Mouse (Mus musculus) MEL (cell line): ENCODE results near the gene Pomt1. TPM values are rescaled to one million over a fixed set of nuclear protein-coding genes. Genes with fewer than 3 reads are reported as not detected.

ENCODE experiments used
- DNase-seq: peaks from one replicate; pipeline ENCODE4 v3.0.0; 2011; ENCODE audit warnings: low read depth, low spot score
- H3K27ac ChIP-seq: 2 replicates; pipeline ENCODE4 v1.5.1; 2012; ENCODE audit warnings: low read depth, mild to moderate bottlenecking, control low read depth, low read length, moderate library complexity; ENCODE audit not compliant: control insufficient read depth
- H3K27me3 ChIP-seq, 2 experiments: fragments of 150-350 bp in 1 of 2; sonication (generic) in 1 of 2; 2 replicates each; pipeline ENCODE4 v1.6.1; 2012; ENCODE audit warnings: low read length in 2 of 2, mild to moderate bottlenecking in 2 of 2, improper control_type of control experiment in 1 of 2, moderate library complexity in 1 of 2; ENCODE audit not compliant: insufficient read depth in 2 of 2, control insufficient read depth in 1 of 2
- H3K36me3 ChIP-seq, 2 experiments: 2 replicates each; pipeline ENCODE4 v1.6.1; 2012 to 2014; ENCODE audit warnings: low read length in 2 of 2, improper control_type of control experiment in 1 of 2, inconsistent platforms in 1 of 2, mild to moderate bottlenecking in 1 of 2; ENCODE audit not compliant: insufficient read depth in 2 of 2, control insufficient read depth in 1 of 2
- H3K4me1 ChIP-seq, 2 experiments: fragments of 150-350 bp in 1 of 2; sonication (generic) in 1 of 2; 2 replicates each; pipeline ENCODE4 v1.6.1; 2012; ENCODE audit warnings: low read length in 2 of 2, improper control_type of control experiment in 1 of 2, mild to moderate bottlenecking in 1 of 2; ENCODE audit not compliant: insufficient read depth in 2 of 2, control insufficient read depth in 1 of 2
- H3K4me3 ChIP-seq, 2 experiments: fragments of 150-350 bp in 1 of 2; sonication (generic) in 1 of 2; 2 replicates each; pipeline ENCODE4 v1.5.1; 2012; ENCODE audit warnings: low read depth in 2 of 2, low read length in 2 of 2, mild to moderate bottlenecking in 2 of 2, moderate library complexity in 2 of 2, control low read depth in 1 of 2, improper control_type of control experiment in 1 of 2; ENCODE audit not compliant: control insufficient read depth in 1 of 2, insufficient read depth in 1 of 2
- H3K79me2 ChIP-seq: 2 replicates; pipeline ENCODE4 v1.6.1; 2012; ENCODE audit warnings: mild to moderate bottlenecking, low read length, moderate library complexity; ENCODE audit not compliant: control insufficient read depth, poor library complexity, insufficient read depth
- H3K9ac ChIP-seq: 2 replicates; pipeline ENCODE4 v1.6.1; 2012; ENCODE audit warnings: low read depth, mild to moderate bottlenecking, control low read depth, low read length, moderate library complexity; ENCODE audit not compliant: control insufficient read depth, poor library complexity, severe bottlenecking
- H3K9me3 ChIP-seq: fragments of 150-350 bp; sonication (generic); replicated peaks from 2 replicates; pipeline ENCODE4 v1.6.1; 2012; ENCODE audit warnings: mild to moderate bottlenecking, low read length, improper control_type of control experiment, moderate library complexity; ENCODE audit not compliant: insufficient read depth
- CHD2 ChIP-seq: IDR thresholded peaks from 2 replicates; pipeline ENCODE4 v1.6.1; 2011; ENCODE audit warnings: low read length, improper control_type of control experiment
- CTCF ChIP-seq, 3 experiments: IDR thresholded peaks in 2 of 3; conservative IDR thresholded peaks in 1 of 3; 2 replicates each; pipeline ENCODE4 v1.5.1; 2011 to 2012; ENCODE audit warnings: low read length in 3 of 3, low read depth in 2 of 3, mild to moderate bottlenecking in 2 of 3, improper control_type of control experiment in 1 of 3, inconsistent platforms in 1 of 3, mixed read lengths in 1 of 3, moderate library complexity in 1 of 3; ENCODE audit not compliant: control insufficient read depth in 1 of 3, insufficient read depth in 1 of 3, poor library complexity in 1 of 3, severe bottlenecking in 1 of 3
- ELF1 ChIP-seq: IDR thresholded peaks from 2 replicates; pipeline ENCODE4 v1.6.1; 2014; ENCODE audit warnings: low read depth, mild to moderate bottlenecking, inconsistent platforms, low read length, improper control_type of control experiment, moderate library complexity
- ETS1 ChIP-seq: IDR thresholded peaks from 2 replicates; pipeline ENCODE4 v1.6.1; 2012; ENCODE audit warnings: low read depth, mild to moderate bottlenecking, inconsistent platforms, low read length, improper control_type of control experiment, moderate library complexity
- GATA1 ChIP-seq: IDR thresholded peaks from 2 replicates; pipeline ENCODE4 v1.6.1; 2011; ENCODE audit warnings: low read depth, low read length, improper control_type of control experiment
- JUND ChIP-seq: IDR thresholded peaks from 2 replicates; pipeline ENCODE4 v1.6.1; 2011; ENCODE audit warnings: low read depth, mild to moderate bottlenecking, improper control_type of control experiment, low read length
- KAT2A ChIP-seq: conservative IDR thresholded peaks from 2 replicates; pipeline ENCODE4 v1.6.1; 2012; ENCODE audit warnings: low read depth, low read length, improper control_type of control experiment, inconsistent platforms
- MAZ ChIP-seq: IDR thresholded peaks from 2 replicates; pipeline ENCODE4 v1.6.1; 2012; ENCODE audit warnings: low read depth, mild to moderate bottlenecking, inconsistent platforms, low read length, improper control_type of control experiment
- MYB ChIP-seq: IDR thresholded peaks from 2 replicates; pipeline ENCODE4 v1.6.1; 2011; ENCODE audit warnings: mild to moderate bottlenecking, low read depth, low read length, improper control_type of control experiment
- MYC ChIP-seq: IDR thresholded peaks from 2 replicates; pipeline ENCODE4 v1.6.1; 2011; ENCODE audit warnings: low read depth, mild to moderate bottlenecking, low read length, improper control_type of control experiment, moderate library complexity
- NRF1 ChIP-seq: IDR thresholded peaks from 2 replicates; pipeline ENCODE4 v1.6.1; 2014; ENCODE audit warnings: low read depth, mild to moderate bottlenecking, inconsistent platforms, low read length, improper control_type of control experiment, moderate library complexity; ENCODE audit not compliant: poor library complexity, insufficient read depth, severe bottlenecking
- RCOR1 ChIP-seq: IDR thresholded peaks from 2 replicates; pipeline ENCODE4 v1.6.1; 2012; ENCODE audit warnings: low read depth, mild to moderate bottlenecking, inconsistent platforms, low read length, improper control_type of control experiment
- SIN3A ChIP-seq: IDR thresholded peaks from 2 replicates; pipeline ENCODE4 v1.6.1; 2012; ENCODE audit warnings: low read length, improper control_type of control experiment, inconsistent platforms
- SMC3 ChIP-seq: IDR thresholded peaks from 2 replicates; pipeline ENCODE4 v1.6.1; 2011; ENCODE audit warnings: low read depth, low read length, improper control_type of control experiment
- TAL1 ChIP-seq: IDR thresholded peaks from 2 replicates; pipeline ENCODE4 v1.6.1; 2012; ENCODE audit warnings: mild to moderate bottlenecking, inconsistent platforms, low read length, moderate library complexity, mixed read lengths
- UBTF ChIP-seq: IDR thresholded peaks from 2 replicates; pipeline ENCODE4 v1.6.1; 2012; ENCODE audit warnings: low read depth, mild to moderate bottlenecking, inconsistent platforms, low read length, improper control_type of control experiment, moderate library complexity, borderline replicate concordance; ENCODE audit not compliant: insufficient read depth
- ZC3H11A ChIP-seq: IDR thresholded peaks from 2 replicates; pipeline ENCODE4 v1.6.1; 2012; ENCODE audit warnings: low read depth, mild to moderate bottlenecking, inconsistent platforms, low read length, improper control_type of control experiment
- ZKSCAN1 ChIP-seq: IDR thresholded peaks from 2 replicates; pipeline ENCODE4 v1.6.1; 2012; ENCODE audit warnings: low read depth, mild to moderate bottlenecking, inconsistent platforms, low read length, improper control_type of control experiment, moderate library complexity
- ZMIZ1 ChIP-seq: IDR thresholded peaks from 2 replicates; pipeline ENCODE4 v1.6.1; 2012; ENCODE audit warnings: low read depth, mild to moderate bottlenecking, inconsistent platforms, low read length, improper control_type of control experiment, moderate library complexity
- polyA plus RNA-seq, 2 experiments: library from polyadenylated mRNA; stranded (reverse) in 1 of 2; unstranded in 1 of 2; fragments of >175 nt in 1 of 2; fragments of >200 nt in 1 of 2; gene quantifications; 2 replicates each; pipeline versions ENCODE4 v1.2.1 to v1.2.4; 2012; ENCODE audit warnings: low replicate concordance in 2 of 2, low read depth in 1 of 2; ENCODE audit not compliant: insufficient read length in 2 of 2, insufficient read depth in 1 of 2, missing spikeins in 1 of 2
- total RNA-seq: library from RNA; depleted of rRNA; stranded (reverse); fragments of 300-350 nt; gene quantifications from 2 replicates; pipeline ENCODE4 v1.2.3, GENCODE M21; 2012

Gene Pomt1
- total and polyA plus RNA-seq, 3 experiments, result 34.2 to 42.8 TPM; not detected in 1

GRCm38 (mm10) chr2:32198977-32199376 is 37.4 kb upstream of the Pomt1 start:
- TF ChIP-seq ZC3H11A, result no peak
- no peak for TF ChIP-seq MYC
- no peak for TF ChIP-seq ETS1
- TF ChIP-seq CTCF (IDR thresholded peaks at IDR 0.05 in 2 of 3, conservative IDR thresholded peaks at IDR 0.05 in 1 of 3; ENCODE audit: control insufficient read depth in 1 of 3, insufficient read depth in 1 of 3, low read depth in 2 of 3, low read length in 3 of 3, poor library complexity in 1 of 3, severe bottlenecking in 1 of 3), result no peak
- no peak for TF ChIP-seq UBTF
- TF ChIP-seq KAT2A, result no peak
- no peak for TF ChIP-seq NRF1
- no peak for DNase-seq
- no peak overlapping the region for H3K9ac ChIP-seq
- peaks cover 0 to 27% of the 10 kb centered on the region in 2 experiments; a peak in 2 of 4 replicates for H3K36me3 ChIP-seq
- no peaks in the 10 kb centered on the region for H3K79me2 ChIP-seq
- H3K27me3 ChIP-seq, result no peaks in the 10 kb centered on the region
- H3K4me3 ChIP-seq, result no peak overlapping the region
- no peaks in the 10 kb centered on the region for H3K4me1 ChIP-seq
- no peak overlapping the region for H3K27ac ChIP-seq
- H3K9me3 ChIP-seq, result no peaks in the 10 kb centered on the region

GRCm38 (mm10) chr2:32200033-32200432 is 36.4 kb upstream of the Pomt1 start:
- H3K9me3 ChIP-seq, result no peaks in the 10 kb centered on the region
- no peak overlapping the region for H3K4me3 ChIP-seq
- no peaks in the 10 kb centered on the region for H3K27me3 ChIP-seq
- no peak overlapping the region for H3K27ac ChIP-seq
- no peaks in the 10 kb centered on the region for H3K79me2 ChIP-seq
- no peak for DNase-seq
- TF ChIP-seq TAL1 (no peak), MYC (no peak), GATA1 (no peak), CTCF (IDR thresholded peaks at IDR 0.05 in 2 of 3, conservative IDR thresholded peaks at IDR 0.05 in 1 of 3; ENCODE audit: control insufficient read depth in 1 of 3, insufficient read depth in 1 of 3, low read depth in 2 of 3, low read length in 3 of 3, poor library complexity in 1 of 3, severe bottlenecking in 1 of 3) (no peak), CHD2 (no peak), RCOR1 (no peak), SIN3A (no peak), ELF1 (no peak), SMC3 (no peak), ZKSCAN1 (no peak), ZMIZ1 (no peak), MYB (no peak), MAZ (no peak), JUND (no peak)
- no peak overlapping the region for H3K9ac ChIP-seq
- H3K4me1 ChIP-seq, result no peaks in the 10 kb centered on the region
- peaks cover 0 to 24% of the 10 kb centered on the region in 2 experiments; a peak in 2 of 4 replicates for H3K36me3 ChIP-seq
